Mouse (Mus musculus) kidney, postnatal 25 days (tissue): ENCODE measurements around the gene Usp29.
"Not testable (repeated sequence)": the region's sequence is repeated elsewhere in the genome, so short reads cannot be mapped to it uniquely, and the experiment has no call there.

Experiments used
- DNase-seq, 2 experiments: peaks; one replicate each; pipeline ENCODE4 v3.0.0; 2021; ENCODE audit warnings: mixed read lengths in 2 of 2

The Usp29 gene

GRCm38 (mm10) chr7:6879512-6880164 is 149.3 kb downstream of the Usp29 start:
- DNase-seq: no peak

GRCm38 (mm10) chr7:6880918-6881317 is 150.5 kb downstream of the Usp29 start:
- DNase-seq: not testable (repeated sequence)

DNA sequence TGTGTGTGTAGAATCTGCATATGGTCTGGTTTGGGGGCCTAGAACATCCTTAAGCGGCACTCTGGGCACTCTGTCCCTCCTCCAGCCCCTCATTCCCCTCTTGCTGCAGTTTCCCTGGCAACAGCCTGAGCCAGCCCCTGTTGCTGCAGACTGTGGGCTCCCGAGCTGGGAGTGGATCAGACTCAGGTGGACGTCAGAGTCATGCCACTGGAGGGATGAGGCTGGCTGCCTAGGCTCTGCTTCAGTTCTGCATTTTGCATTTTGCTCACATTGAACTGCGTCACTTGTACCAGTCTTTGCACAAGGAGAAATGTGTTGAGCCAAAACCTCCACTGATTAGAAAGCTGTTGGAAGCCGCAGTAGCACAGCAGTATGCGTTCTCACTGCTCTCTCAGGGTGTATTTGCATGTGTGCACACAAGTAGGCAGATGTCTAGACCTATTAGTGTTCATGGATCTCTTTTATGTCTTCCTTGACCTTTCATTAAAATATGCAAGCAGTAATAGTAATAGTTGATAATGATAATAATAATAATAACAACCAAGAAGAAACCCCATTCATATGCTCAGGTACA is 151.2 kb downstream of the Usp29 start:
- no peak for DNase-seq

- no peak for DNase-seq
These were observed 153.2 kb downstream of the Usp29 start for GRCm38 (mm10) chr7:6883376-6884147.

- no peak for DNase-seq
These were observed 155.0 kb downstream of the Usp29 start for GRCm38 (mm10) chr7:6885416-6885815.

- no peak for DNase-seq
These were observed 156.5 kb downstream of the Usp29 start for GRCm38 (mm10) chr7:6886896-6887295.

- DNase-seq: no peak
These were observed 159.5 kb downstream of the Usp29 start for GRCm38 (mm10) chr7:6889871-6890270.

- no peak for DNase-seq
These were observed 160.8 kb downstream of the Usp29 start for GRCm38 (mm10) chr7:6891206-6891605.

- not testable (repeated sequence) for DNase-seq
These were observed 166.6 kb downstream of the Usp29 start for GRCm38 (mm10) chr7:6897021-6897420.

GRCm38 (mm10) chr7:6900672-6901071 is 170.3 kb downstream of the Usp29 start:
- no peak for DNase-seq

- DNase-seq: no peak
These were observed 173.1 kb downstream of the Usp29 start for GRCm38 (mm10) chr7:6903489-6903888.

DNA sequence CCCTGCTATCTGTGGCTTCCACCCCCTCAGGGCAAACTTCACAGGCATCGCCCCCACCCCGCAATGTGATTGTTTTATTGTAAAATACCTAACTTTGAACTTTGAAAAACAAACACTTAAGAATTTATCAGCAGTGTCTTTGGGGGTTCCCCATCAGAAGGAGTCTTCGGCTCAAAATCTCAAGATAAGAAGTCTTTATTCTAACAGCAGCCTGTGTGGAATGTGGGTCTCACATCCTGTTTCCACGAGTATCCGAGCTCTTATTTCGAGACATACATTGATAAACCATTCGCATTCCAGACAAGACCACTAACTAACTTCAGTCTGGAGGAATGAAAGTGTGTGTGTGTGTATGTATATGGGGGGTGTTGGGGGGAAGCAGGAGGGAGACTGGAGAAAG is 180.1 kb downstream of the Usp29 start:
- no peak for DNase-seq

DNA sequence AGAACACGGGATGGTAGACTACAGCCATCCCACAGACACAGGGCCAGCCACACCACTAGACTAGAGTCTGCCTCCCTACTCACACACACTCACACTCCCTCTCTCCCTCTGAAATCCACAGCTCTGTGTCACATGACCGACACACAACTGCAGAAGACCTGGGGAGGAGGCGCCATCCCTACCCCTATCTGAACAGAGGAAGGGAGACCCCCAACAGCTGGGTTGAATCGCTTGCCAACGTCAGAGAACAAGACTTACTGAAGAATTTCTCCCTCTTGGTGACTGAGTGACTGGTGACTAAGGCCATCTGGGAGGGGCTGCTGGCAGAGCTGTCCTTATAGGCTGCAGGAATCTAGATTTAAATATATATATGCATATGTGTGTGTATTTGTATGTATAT is 181.4 kb downstream of the Usp29 start:
- DNase-seq: no peak

GRCm38 (mm10) chr7:6913439-6914380 is 183.3 kb downstream of the Usp29 start:
- DNase-seq: peak in 1 of 2 experiments; percentile 15

DNA sequence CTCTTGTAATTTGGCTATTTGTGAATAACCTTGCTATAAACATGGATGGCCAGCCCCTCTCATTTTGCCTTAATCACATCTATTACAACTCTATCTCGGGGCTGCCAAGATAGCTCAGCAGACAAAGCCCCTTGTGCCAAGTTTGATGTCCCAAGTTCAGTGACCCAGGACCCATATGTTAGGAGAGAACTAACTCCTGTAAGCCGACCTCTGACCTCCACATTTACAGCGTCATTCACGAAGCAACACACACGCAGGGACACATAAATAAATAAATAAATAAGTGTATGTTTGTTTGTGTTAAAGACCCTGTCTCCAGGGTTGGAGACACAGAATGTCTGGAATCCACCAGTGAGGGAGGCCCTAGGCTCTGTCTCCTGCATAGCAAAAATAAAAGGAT is 186.7 kb downstream of the Usp29 start:
- DNase-seq: no peak

DNA sequence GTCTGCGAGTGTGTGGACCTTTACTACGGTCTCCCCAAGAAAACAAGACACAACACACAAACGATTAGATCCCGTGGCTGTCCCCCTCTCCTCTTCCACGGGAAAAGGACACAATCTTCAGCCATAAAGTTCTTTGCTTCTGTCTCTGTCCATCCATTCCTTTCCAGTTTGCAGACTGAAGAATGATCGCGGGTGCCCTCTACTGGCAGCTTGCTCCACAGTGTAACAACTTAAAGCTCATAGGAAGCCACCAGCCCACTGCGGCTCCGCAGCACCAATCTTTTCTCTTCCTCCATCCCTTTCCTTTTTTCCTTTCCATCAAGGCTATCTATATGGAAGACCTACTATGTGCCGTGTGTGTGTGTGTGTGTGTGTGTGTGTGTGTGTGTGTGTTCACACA is 187.9 kb downstream of the Usp29 start:
- DNase-seq: peak; percentile 79 to 94

GRCm38 (mm10) chr7:6919131-6919870 is 188.9 kb downstream of the Usp29 start:
- DNase-seq: no peak

DNA sequence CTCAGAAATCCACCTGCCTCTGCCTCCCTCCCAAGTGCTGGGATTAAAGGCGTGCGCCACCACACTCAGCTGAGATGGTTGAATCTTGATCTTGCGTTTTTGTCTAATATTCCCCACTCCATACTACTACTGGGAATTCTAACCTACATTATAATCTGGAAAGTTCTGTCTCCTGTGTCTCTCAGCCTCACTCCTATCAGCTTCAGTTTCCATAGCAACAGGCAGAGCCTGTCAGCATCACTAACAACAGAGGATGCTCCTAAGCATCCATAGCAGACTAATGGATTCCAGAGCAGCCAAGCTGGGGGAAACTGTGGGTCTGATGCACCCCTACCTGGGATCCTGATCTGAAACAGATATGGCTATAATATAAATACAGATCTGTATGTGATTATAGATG is 193.1 kb downstream of the Usp29 start:
- no peak for DNase-seq

DNA sequence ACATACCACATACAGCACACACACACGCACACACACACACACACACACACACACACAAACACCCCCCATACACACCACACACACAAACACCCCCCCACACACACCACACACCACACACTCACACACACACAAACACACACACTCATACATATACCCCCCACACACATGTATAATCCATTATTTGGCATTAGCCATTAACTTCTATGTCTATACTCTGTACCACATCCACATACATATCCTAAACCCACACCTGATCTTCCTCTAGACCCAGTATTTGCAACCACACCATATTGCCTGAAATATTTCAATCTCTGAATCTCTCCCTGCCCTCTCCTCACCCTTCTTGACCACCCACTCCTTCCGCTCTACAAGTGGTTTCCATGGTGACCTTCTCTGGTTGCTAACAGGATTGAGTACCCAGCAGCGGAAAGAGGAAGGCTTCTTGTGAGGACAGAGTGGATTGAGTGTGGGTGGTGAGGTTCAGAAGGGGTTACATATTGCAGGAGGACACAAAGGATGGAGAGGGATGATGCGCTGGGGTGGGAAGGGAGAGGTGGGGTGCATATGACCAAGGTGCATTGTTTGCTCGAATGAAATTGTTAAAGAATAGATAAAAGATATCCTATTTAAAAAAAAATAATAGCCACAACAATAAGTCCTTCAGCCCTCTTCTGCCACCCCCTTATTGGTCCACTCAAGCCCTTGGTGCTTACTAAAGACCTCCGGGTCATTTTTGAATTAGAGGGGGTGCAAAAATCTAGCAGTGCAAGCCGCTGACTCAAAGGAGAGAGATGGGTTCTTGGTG is 195.8 kb downstream of the Usp29 start:
- no peak for DNase-seq

- DNase-seq: no peak
These were observed 196.3 kb downstream of the Usp29 start for GRCm38 (mm10) chr7:6926731-6926995.

GRCm38 (mm10) chr7:6929286-6929685 is 198.9 kb downstream of the Usp29 start:
- DNase-seq: no peak

DNA sequence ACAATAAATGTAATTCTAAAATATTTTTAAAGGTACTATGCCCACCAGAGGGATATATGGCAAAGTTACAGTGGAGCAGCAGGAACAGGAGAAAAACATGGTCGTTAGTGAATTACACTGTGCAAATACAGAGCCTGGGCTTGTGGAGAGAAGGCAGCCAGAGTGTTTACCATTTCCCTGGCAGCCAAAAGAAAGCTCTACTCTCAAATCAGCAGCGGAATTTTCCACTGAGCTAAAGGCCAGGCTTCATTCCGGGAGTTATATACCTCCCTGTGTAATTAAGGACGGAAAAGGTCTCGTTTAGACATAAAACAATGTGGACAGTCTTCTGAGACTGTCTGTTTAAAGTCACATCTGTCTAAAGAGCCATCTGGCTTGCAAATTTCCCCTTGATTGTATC is 204.4 kb downstream of the Usp29 start:
- DNase-seq: no peak
